Mouse (Mus musculus) spleen, postnatal 10 days (tissue): Measurements from ENCODE around the gene Higd1c.
"Not testable (repeated sequence)": the region's sequence is repeated elsewhere in the genome, so short reads cannot be mapped to it uniquely, and the experiment has no call there.

Source experiments
- DNase-seq, 2 experiments: peaks; one replicate each; pipeline ENCODE4 v3.0.0; 2021 to 2022; ENCODE audit warnings: low spot score in 2 of 2

Higd1c gene

GRCm38 (mm10) chr15:100410918-100411672, 46.8 kb downstream of the Higd1c start:
- DNase-seq, result peak; percentile 72 to 89

- DNase-seq, result no peak
Observed at GRCm38 (mm10) chr15:100411731-100412130, 47.4 kb downstream of the Higd1c start.

GRCm38 (mm10) chr15:100413306-100413705, 49.0 kb downstream of the Higd1c start:
- DNase-seq, result no peak

GRCm38 (mm10) chr15:100414011-100414410, 49.7 kb downstream of the Higd1c start:
- no peak for DNase-seq

GRCm38 (mm10) chr15:100414942-100415341, 50.6 kb downstream of the Higd1c start:
- no peak for DNase-seq

GRCm38 (mm10) chr15:100415684-100416083, 51.3 kb downstream of the Higd1c start:
- no peak for DNase-seq

- DNase-seq, result no peak
Observed at GRCm38 (mm10) chr15:100417854-100418450, 53.6 kb downstream of the Higd1c start.

- peak in 1 of 2 experiments; percentile 20 for DNase-seq
Observed at GRCm38 (mm10) chr15:100419311-100419710, 55.0 kb downstream of the Higd1c start.

GRCm38 (mm10) chr15:100419901-100420745, 55.8 kb downstream of the Higd1c start:
- DNase-seq, result peak; percentile 36 to 42

GRCm38 (mm10) chr15:100421059-100421757, 56.9 kb downstream of the Higd1c start:
- DNase-seq, result peak; percentile 24 to 46

GRCm38 (mm10) chr15:100421758-100422197, 57.4 kb downstream of the Higd1c start, which contains the start of gene Gm5475:
Gene Gm5475 (plus strand): TSS chr15:100422147.
- not testable (repeated sequence) for DNase-seq

- DNase-seq, result peak in 1 of 2 experiments; percentile 55
Observed at GRCm38 (mm10) chr15:100422476-100422875, 58.1 kb downstream of the Higd1c start.

GRCm38 (mm10) chr15:100422899-100423860, 58.8 kb downstream of the Higd1c start:
- DNase-seq, result peak; percentile 96 to 97

GRCm38 (mm10) chr15:100423916-100424315, 59.6 kb downstream of the Higd1c start:
- DNase-seq, result peak; percentile 45 to 53

- DNase-seq, result no peak
Observed at GRCm38 (mm10) chr15:100424396-100425122, 60.2 kb downstream of the Higd1c start, which contains the start of gene Slc11a2. Gene Slc11a2 (minus strand): TSS chr15:100425072.

GRCm38 (mm10) chr15:100428296-100428905, 64.1 kb downstream of the Higd1c start:
- no peak for DNase-seq

GRCm38 (mm10) chr15:100429959-100430565, 65.7 kb downstream of the Higd1c start:
- no peak for DNase-seq

- DNase-seq, result no peak
Observed at GRCm38 (mm10) chr15:100433234-100433633, 68.9 kb downstream of the Higd1c start.
